Mouse (Mus musculus) testis, postnatal 14 days (tissue): ENCODE results near the gene Gemin8.

Experiments
- DNase-seq: peaks from one replicate; pipeline ENCODE4 v3.0.0; 2021; ENCODE audit warnings: low spot score

Gene Gemin8

GRCm38 (mm10) chrX:166230515-166231267, 60.4 kb downstream of the Gemin8 start:
- no peak for DNase-seq

- DNase-seq = no peak
Measured at GRCm38 (mm10) chrX:166236131-166236530, 65.9 kb downstream of the Gemin8 start.

GRCm38 (mm10) chrX:166238831-166239460, 68.7 kb downstream of the Gemin8 start, which contains the start of gene Gpm6b:
Gene Gpm6b, plus strand, starts transcription at chrX:166238911.
- peak; percentile 20 for DNase-seq

- DNase-seq = no peak
Measured at GRCm38 (mm10) chrX:166239520-166239919, 69.3 kb downstream of the Gemin8 start.
